Mouse (Mus musculus): ENCODE results near the gene Olfr1100. TPM values are rescaled to one million over a fixed set of nuclear protein-coding genes. Genes with fewer than 3 reads are reported as not detected.

The Olfr1100 gene
- not detected for polyA plus RNA-seq (2017; shearing (Covaris generic))

DNA sequence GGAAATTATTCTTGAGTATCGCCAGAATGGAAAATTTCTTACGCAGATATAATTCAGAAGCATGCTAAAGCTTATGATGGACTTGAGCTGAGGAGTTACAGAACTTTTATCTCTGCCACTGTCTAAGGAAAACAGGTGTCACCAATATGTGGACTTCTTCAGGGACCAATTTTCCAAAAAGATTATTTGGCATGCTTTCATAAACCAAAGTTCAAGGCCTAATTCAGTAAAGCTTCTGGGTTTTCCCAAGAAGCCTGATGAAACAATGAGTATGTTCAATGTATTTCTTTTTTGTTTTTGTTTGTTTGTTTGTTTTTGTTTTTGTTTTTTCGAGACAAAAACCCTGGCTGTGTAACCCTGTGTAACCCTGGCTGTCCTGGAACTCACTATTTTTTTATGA lies at the start of gene Olfr1100:
TSS of gene Olfr1100 (minus strand) at position 101 of the 400 bp plus-strand sequence.

DNA sequence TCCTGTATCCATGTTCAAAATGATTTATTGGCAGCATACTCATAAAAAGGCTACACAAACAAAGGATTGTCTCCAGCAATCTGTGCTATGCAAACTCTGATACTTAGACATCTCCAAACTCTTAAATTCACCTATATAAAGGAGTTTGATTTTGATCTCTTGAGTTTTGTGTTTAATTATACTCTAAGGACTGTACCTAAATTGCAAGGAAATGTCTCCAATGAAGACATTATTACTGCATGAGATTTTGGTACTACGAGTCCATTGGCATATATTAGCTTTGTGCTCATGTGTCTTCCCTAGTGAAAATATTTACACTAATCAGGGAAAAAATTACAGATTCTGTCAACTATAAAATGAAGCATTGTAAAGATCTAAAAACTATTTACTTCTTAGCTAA lies 47.2 kb upstream of the Olfr1100 start, which contains the start of gene Olfr1104:
TSS of gene Olfr1104 (minus strand) at position 101 of the 400 bp plus-strand sequence.

DNA sequence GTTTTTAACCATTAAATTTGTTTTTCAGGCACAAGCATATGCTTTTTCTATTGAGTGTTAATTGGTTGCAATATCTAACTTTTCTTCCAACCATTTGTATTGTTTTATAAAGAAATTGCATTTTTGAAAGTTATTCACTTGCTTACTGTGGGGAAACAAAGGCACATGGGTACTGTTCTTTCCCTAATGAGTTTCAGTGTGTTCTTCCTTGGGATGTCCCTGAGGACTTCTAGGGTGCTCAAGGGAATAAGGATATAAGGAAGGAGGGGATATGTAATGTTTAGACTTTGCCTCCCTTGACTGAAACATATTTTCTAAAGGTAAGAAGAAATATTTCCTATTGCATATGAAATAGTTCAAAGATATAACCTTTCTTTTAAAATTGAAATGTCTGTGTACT lies 18.3 kb upstream of the Olfr1100 start, which contains the start of gene Olfr1102:
TSS of gene Olfr1102 (plus strand) at position 301 of the 400 bp plus-strand sequence.

DNA sequence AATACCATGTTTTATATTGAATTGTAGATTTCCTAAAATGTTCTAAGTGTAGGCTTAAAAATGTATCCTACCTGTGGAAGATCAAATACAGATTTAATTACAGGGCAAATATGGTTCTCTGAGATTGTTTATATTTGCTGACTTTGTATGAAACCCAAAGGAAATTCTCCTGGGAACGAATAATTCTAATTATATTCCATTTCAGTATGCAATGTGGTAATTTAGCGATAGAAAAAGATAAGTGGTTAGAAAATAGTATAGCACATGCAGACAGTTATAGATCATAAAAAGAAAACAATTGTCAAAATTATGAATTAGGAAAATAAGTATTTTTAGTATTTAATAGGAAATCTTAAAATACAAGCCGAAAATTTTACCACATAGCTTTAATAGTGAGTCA lies 11.4 kb upstream of the Olfr1100 start, which contains the start of gene Olfr1101:
TSS of gene Olfr1101 (minus strand) at position 101 of the 400 bp plus-strand sequence.

DNA sequence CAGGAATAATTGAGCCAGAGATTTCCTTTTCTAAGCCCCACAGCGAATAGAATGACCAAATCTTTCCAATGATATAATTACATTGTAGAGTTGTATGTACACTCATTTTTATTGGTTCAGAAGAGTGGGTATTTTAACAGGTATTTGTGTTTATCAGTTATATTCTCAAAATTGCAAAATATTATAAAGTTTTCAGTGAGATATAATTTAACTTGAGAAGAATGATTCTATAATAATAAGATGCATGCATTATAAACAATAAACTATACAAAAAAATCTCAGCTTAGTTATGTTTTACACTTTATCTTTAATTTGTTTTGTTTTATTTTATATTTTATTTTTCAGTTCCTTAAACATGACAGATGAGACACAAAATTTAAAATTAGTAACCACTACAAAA lies 19.2 kb downstream of the Olfr1100 start, which contains the start of gene Olfr1099:
TSS of gene Olfr1099 (minus strand) at position 101 of the 400 bp plus-strand sequence.

Other genes with a start within 250 kb of the Olfr1100 start
- gene Olfr1089, start 246.3 kb downstream of the Olfr1100 start, polyA plus RNA-seq (2017; shearing (Covaris generic)): not detected
- not detected for gene Olfr1090, start 221.0 kb downstream of the Olfr1100 start, polyA plus RNA-seq (2017; shearing (Covaris generic))
- not detected for gene Olfr1093, start 197.5 kb downstream of the Olfr1100 start, polyA plus RNA-seq (2017; shearing (Covaris generic))
- gene Olfr141, start 169.9 kb downstream of the Olfr1100 start, polyA plus RNA-seq (2017; shearing (Covaris generic)): not detected
- gene Olfr1094, start 155.3 kb downstream of the Olfr1100 start, polyA plus RNA-seq (2017; shearing (Covaris generic)): not detected
- not detected for gene Olfr1095, start 128.3 kb downstream of the Olfr1100 start, polyA plus RNA-seq (2017; shearing (Covaris generic))
- gene Gm13723, start 105.2 kb downstream of the Olfr1100 start, polyA plus RNA-seq (2017; shearing (Covaris generic)): not detected
- gene Olfr1097, start 87.7 kb downstream of the Olfr1100 start, polyA plus RNA-seq (2017; shearing (Covaris generic)): not detected
- not detected for gene Olfr1098, start 55.4 kb downstream of the Olfr1100 start, polyA plus RNA-seq (2017; shearing (Covaris generic))
- not detected for gene Olfr1099, start 19.3 kb downstream of the Olfr1100 start, polyA plus RNA-seq (2017; shearing (Covaris generic))
- gene Olfr1101, start 11.3 kb upstream of the Olfr1100 start, polyA plus RNA-seq (2017; shearing (Covaris generic)): not detected
- gene Olfr1102, start 18.4 kb upstream of the Olfr1100 start, polyA plus RNA-seq (2017; shearing (Covaris generic)): not detected
- not detected for gene Olfr1104, start 47.1 kb upstream of the Olfr1100 start, polyA plus RNA-seq (2017; shearing (Covaris generic))
- not detected for gene Olfr1105, start 56.6 kb upstream of the Olfr1100 start, polyA plus RNA-seq (2017; shearing (Covaris generic))
- gene Olfr1106, start 72.3 kb upstream of the Olfr1100 start, polyA plus RNA-seq (2017; shearing (Covaris generic)): not detected
- not detected for gene Olfr1107, start 95.9 kb upstream of the Olfr1100 start, polyA plus RNA-seq (2017; shearing (Covaris generic))
- gene Olfr1109, start 116.1 kb upstream of the Olfr1100 start, polyA plus RNA-seq (2017; shearing (Covaris generic)): not detected
- not detected for gene Olfr259, start 134.6 kb upstream of the Olfr1100 start, polyA plus RNA-seq (2017; shearing (Covaris generic))
- gene Olfr1110, start 160.3 kb upstream of the Olfr1100 start, polyA plus RNA-seq (2017; shearing (Covaris generic)): not detected
- gene Olfr1111, start 172.7 kb upstream of the Olfr1100 start, polyA plus RNA-seq (2017; shearing (Covaris generic)): not detected
- gene Olfr1112, start 207.8 kb upstream of the Olfr1100 start, polyA plus RNA-seq (2017; shearing (Covaris generic)): not detected
- not detected for gene Olfr1113, start 229.0 kb upstream of the Olfr1100 start, polyA plus RNA-seq (2017; shearing (Covaris generic))

Measured in inflammation-experienced regulatory T-cells, adult 16 weeks (primary cell).